Mouse (Mus musculus) lung, adult 2 months (tissue): Measurements from ENCODE around the gene Arih2.

Experiments used
- CTCF ChIP-seq: fragments of 200-500 bp; IDR thresholded peaks from 2 replicates; pipeline ENCODE4 v1.5.1; 2011; ENCODE audit warnings: mild to moderate bottlenecking, low read length, control low read depth; ENCODE audit not compliant: insufficient read depth
- POLR2A ChIP-seq: fragments of 200-500 bp; IDR thresholded peaks from 2 replicates; pipeline ENCODE4 v1.6.1; 2011; ENCODE audit warnings: low read depth, mild to moderate bottlenecking, control low read depth, low read length, borderline replicate concordance; ENCODE audit errors: extremely low read depth

DNA sequence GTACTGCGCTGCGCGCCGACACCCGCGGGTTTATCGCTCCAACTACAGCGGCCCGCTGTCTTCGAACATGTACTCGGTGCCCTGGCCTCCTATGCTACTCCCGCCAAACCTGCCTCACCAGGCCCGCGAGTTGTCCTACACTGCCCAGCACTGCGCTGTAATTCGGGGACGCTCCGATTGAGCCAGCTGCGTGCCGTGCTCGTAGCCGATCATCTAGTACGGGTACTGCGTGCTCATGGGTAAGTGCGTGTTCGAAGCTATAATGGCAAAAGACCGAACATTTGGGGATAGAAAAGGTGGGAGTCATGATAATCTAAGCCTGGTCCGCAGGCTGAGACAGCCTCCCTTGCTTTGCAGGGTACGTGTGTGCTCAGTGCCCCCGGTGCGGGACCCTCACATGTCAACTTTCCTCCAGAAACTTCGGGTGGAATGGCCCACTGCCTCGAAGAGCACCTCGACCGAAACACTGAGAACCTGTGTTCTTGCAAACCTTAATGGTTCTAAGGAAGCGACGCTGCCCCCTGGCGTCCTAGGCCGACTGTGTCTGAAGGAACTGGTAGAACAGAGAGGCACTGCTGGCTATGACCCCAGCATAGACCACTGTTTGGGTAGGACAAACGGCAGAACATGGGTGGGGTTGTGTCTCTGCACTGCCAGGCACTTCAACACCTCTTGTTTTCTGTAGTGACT, 78.8 kb downstream of the Arih2 start:
- TF ChIP-seq CTCF (peak; percentile 76), POLR2A (no peak)
